Mouse (Mus musculus): ENCODE measurements around the gene Armc8. TPM values are rescaled to one million over a fixed set of nuclear protein-coding genes. Genes with fewer than 3 reads are reported as not detected.

Gene Armc8
- polyA plus RNA-seq, 1 experiment: not detected

DNA sequence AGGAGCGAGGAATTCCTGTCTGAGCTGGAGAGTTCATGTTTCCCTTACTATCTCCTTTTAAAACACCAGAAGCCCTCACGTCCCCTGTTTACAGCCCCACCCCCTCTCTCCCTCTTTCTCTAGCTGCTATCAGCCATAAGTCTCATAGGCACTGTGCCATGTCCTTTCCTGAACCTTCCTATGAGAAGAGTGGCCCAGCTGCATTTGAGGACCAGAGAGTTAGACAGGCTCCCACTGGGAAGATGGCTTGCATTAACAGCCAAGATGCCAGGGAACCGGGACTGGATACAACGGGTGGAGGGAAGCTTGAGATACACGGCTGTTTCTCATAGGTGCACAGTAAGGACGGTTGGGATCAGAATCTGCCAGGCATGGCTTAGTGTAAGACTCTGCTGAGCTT is 103.8 kb downstream of the Armc8 start:
- no peak overlapping the region for H3K27ac ChIP-seq (ENCODE audit: insufficient read depth, low read depth, low read length)
- H3K4me3 ChIP-seq (ENCODE audit: insufficient read depth, low read depth, low read length): no peak overlapping the region
- 43% methylated on average over 6 of the region's 6 CpGs for WGBS
- no peak for TF ChIP-seq POLR2A (IDR thresholded peaks at IDR 0.05; ENCODE audit: insufficient read depth, low read depth, low read length)
- no peak for TF ChIP-seq CTCF (IDR thresholded peaks at IDR 0.05; ENCODE audit: insufficient read depth, low read depth, low read length)
- H3K4me1 ChIP-seq (ENCODE audit: control insufficient read depth, insufficient read depth, low read length): no peaks in the 10 kb centered on the region

DNA sequence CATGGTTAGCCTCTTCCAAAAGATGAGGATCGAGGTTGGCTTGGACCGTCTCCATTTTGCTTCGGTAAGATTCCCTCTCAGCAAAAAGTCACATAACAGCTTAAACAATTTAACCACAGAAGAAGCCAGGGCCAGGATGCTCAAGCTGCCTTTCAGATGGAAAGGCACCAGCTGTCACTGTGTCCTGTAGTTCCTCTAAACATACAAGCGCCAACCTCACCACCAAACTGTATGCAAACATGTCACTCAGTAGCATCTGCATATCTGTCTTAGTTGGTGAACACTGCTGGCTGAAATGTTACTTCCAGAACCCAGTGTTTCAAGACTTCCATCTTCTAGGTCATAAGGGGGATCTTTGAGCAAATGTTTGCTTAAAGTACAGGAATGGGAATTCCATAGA is 109.0 kb downstream of the Armc8 start:
- Histone ChIP-seq H3K27ac (ENCODE audit: insufficient read depth, low read depth, low read length) (no peak overlapping the region), H3K4me3 (ENCODE audit: insufficient read depth, low read depth, low read length) (no peak overlapping the region), H3K4me1 (ENCODE audit: control insufficient read depth, insufficient read depth, low read length) (no peaks in the 10 kb centered on the region)
- 90% methylated on average over 4 of the region's 4 CpGs for WGBS
- TF ChIP-seq CTCF (IDR thresholded peaks at IDR 0.05; ENCODE audit: insufficient read depth, low read depth, low read length): no peak
- no peak for TF ChIP-seq POLR2A (IDR thresholded peaks at IDR 0.05; ENCODE audit: insufficient read depth, low read depth, low read length)

DNA sequence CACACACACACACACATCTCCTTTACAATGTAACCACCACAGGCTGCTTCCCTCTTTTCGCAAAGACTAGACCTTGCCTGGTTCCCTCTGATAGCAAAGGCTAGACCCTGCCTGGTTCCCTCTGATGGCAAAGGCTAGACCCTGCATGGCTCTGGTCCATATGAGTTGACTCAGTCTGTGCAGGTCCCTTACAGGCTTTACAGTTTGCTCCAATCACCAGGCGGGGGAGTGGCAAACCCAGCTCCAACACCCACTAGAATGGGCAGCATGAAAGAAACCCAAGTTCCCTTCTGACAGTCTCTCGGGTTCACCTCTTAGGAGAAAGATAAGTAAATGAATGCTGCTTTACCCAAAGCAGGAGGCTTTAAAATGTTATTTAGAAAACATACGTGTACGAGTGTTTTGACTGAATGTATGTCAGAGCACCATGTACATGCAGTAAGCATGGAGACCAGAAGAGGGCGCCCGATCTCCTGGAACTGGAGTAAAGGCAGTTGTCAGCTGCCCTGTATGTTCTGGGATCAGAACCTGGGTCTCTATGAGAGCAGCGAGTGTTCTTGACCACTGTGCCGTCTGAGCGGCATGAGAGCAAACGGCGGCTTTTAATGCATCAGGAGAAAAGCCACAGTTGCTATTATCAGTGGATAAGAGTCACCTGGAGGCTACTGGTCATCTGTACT is 110.0 kb downstream of the Armc8 start:
- Histone ChIP-seq H3K27ac (ENCODE audit: insufficient read depth, low read depth, low read length) (no peak overlapping the region), H3K4me1 (ENCODE audit: control insufficient read depth, insufficient read depth, low read length) (no peaks in the 10 kb centered on the region), H3K4me3 (ENCODE audit: insufficient read depth, low read depth, low read length) (no peak overlapping the region)
- peak; percentile 41; the same call in 1 of the 2 replicates for TF ChIP-seq CTCF (IDR thresholded peaks at IDR 0.05; ENCODE audit: insufficient read depth, low read depth, low read length)
- TF ChIP-seq POLR2A (IDR thresholded peaks at IDR 0.05; ENCODE audit: insufficient read depth, low read depth, low read length): no peak
- WGBS: 43% methylated on average over 12 of the region's 12 CpGs

DNA sequence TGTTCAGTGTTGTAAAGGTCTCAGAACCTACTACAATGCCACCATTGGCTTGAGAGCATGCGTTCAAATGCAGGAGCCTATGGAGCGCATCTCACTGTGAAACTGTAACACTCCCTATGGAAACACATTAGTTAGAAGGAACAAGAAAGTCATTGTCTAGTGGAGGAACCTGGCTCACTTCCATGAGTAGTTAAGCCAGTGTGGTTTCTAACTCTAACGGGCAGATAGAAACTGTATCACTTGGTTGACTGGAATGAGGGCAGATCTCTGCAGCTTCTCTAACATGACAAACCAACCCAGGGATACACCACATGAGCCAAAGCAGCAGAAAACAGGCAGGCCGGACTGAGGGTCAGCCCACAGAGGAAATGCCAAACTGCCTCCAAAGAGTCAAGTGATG is 114.5 kb downstream of the Armc8 start:
- WGBS: 68% methylated on average over 4 of the region's 4 CpGs

DNA sequence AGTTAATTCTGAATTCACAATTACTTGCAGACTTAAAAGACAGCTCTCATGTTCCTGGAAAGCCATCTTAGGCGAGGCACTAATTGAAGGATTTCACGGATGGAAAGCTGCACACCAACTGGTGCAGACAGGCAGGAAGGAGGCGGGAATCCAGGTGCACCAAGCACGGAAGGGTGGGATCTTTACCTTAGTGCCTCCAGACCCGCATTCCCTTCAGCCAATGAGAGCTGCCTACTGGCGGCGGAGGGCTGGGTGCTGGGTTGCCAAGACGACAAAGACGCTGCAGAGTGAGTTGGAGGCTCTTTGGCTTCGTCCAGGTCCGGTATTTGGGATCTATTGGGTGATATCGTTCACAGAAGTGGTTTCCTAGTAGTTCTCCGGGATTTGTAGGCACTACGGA is 117.5 kb downstream of the Armc8 start, which contains the start of gene Nme9:
TSS of gene Nme9 (plus strand) at position 315 of the 400 bp plus-strand sequence.
- Histone ChIP-seq H3K4me1 (ENCODE audit: control insufficient read depth, insufficient read depth, low read length) (peaks cover 6% of the 10 kb centered on the region; the same call in 1 of the 2 replicates), H3K27ac (ENCODE audit: insufficient read depth, low read depth, low read length) (no peak within 1 kb of the TSS), H3K4me3 (ENCODE audit: insufficient read depth, low read depth, low read length) (no peak within 1 kb of the TSS)
- 8% methylated on average over 14 of the region's 14 CpGs for WGBS
- TF ChIP-seq CTCF (IDR thresholded peaks at IDR 0.05; ENCODE audit: insufficient read depth, low read depth, low read length): no peak
- no peak for TF ChIP-seq POLR2A (IDR thresholded peaks at IDR 0.05; ENCODE audit: insufficient read depth, low read depth, low read length)

More for the DNA sequence above, 114.5 kb downstream of the Armc8 start:
- peaks cover 6% of the 10 kb centered on the region; the same call in 1 of the 2 replicates for H3K4me1 ChIP-seq (ENCODE audit: control insufficient read depth, insufficient read depth, low read length)
- H3K27ac ChIP-seq (ENCODE audit: insufficient read depth, low read depth, low read length): no peak overlapping the region
- no peak overlapping the region for H3K4me3 ChIP-seq (ENCODE audit: insufficient read depth, low read depth, low read length)
- TF ChIP-seq POLR2A (IDR thresholded peaks at IDR 0.05; ENCODE audit: insufficient read depth, low read depth, low read length): no peak
- TF ChIP-seq CTCF (IDR thresholded peaks at IDR 0.05; ENCODE audit: insufficient read depth, low read depth, low read length): no peak

DNA sequence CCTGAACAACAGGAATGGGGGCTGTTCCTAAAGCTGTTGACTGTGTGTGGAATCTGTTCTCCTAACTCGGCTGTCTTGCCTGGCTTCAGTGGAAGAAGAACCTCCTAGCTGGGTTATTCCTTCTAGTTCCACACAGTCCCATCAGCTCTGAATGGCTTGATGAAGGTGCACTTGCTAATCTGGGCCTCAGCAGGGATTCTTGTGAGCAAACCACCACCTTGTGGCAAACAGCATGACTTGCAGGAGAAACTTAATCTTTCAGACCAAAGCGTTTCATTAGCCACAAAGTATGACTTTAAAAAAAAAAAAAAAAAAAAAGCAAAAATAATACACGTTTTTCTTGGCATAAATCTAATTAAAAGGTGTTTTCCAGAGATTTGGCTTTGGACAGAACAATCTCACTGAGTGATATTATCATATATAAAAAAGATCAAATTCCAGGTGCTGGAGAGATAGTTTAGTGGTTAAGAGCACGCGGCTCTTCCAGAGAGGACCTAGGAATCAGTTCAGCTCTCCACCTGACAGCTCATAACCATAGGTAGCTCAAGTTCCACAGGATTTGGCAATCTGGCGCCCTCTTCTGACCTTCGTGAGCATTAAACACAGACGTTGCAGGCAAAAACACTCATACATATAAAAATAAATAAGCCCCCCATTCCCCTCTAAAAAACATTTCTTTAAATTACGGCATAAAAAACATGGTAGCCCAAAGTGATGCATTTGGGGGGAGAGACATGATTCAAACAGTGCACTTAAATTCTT is 118.6 kb downstream of the Armc8 start:
- Histone ChIP-seq H3K4me3 (ENCODE audit: insufficient read depth, low read depth, low read length) (no peak overlapping the region), H3K27ac (ENCODE audit: insufficient read depth, low read depth, low read length) (no peak overlapping the region), H3K4me1 (ENCODE audit: control insufficient read depth, insufficient read depth, low read length) (peaks cover 6% of the 10 kb centered on the region; the same call in 1 of the 2 replicates)
- TF ChIP-seq CTCF (IDR thresholded peaks at IDR 0.05; ENCODE audit: insufficient read depth, low read depth, low read length) (no peak), POLR2A (IDR thresholded peaks at IDR 0.05; ENCODE audit: insufficient read depth, low read depth, low read length) (no peak)
- WGBS: 39% methylated on average over 9 of the region's 9 CpGs

DNA sequence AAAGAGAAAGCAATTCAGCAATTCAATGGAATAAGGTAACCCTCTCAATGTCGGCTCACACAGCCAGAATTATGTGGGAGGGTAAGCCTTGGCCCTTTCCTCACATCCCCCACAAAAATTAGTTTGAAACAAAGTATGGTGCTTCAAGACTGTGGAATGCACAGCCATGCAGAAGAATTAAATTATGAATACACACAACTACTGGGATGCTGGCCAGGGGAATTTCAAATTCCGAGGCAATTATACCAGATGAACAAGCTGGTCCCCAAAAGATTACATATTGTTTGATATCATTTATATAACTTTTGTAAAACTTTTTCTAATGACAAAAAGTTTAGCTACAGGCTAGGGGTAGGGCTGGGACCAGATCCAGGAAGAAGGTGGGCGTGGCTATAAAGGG is 121.4 kb downstream of the Armc8 start:
- TF ChIP-seq CTCF (IDR thresholded peaks at IDR 0.05; ENCODE audit: insufficient read depth, low read depth, low read length) (no peak), POLR2A (IDR thresholded peaks at IDR 0.05; ENCODE audit: insufficient read depth, low read depth, low read length) (no peak)
- WGBS: 47% methylated on average over 3 of the region's 3 CpGs

DNA sequence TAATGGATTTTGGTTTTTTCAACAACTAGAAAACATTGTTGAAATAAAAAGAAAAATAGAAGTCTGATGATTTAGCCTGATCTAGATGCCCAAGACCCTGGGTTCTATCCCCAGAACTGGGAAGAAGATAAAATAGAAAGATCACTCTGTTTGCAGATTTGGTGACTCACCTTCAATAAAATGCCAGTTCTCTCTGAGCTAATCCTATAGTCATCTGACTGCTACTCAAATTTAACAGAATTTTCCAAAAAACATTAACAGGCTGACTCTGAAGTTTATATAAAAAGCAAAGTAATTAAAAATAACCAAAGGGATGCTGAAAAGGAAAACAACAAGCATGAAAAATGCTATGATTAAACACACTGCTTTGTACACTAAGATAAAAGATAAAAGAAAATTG is 122.4 kb downstream of the Armc8 start:
- Histone ChIP-seq H3K4me1 (ENCODE audit: control insufficient read depth, insufficient read depth, low read length) (peaks cover 6% of the 10 kb centered on the region; the same call in 1 of the 2 replicates), H3K27ac (ENCODE audit: insufficient read depth, low read depth, low read length) (no peak overlapping the region), H3K4me3 (ENCODE audit: insufficient read depth, low read depth, low read length) (no peak overlapping the region)
- TF ChIP-seq POLR2A (IDR thresholded peaks at IDR 0.05; ENCODE audit: insufficient read depth, low read depth, low read length): no peak
- TF ChIP-seq CTCF (IDR thresholded peaks at IDR 0.05; ENCODE audit: insufficient read depth, low read depth, low read length): no peak

More for the DNA sequence above, 121.4 kb downstream of the Armc8 start:
- Histone ChIP-seq H3K4me1 (ENCODE audit: control insufficient read depth, insufficient read depth, low read length) (peaks cover 9% of the 10 kb centered on the region; the same call in 1 of the 2 replicates), H3K27ac (ENCODE audit: insufficient read depth, low read depth, low read length) (no peak overlapping the region), H3K4me3 (ENCODE audit: insufficient read depth, low read depth, low read length) (no peak overlapping the region)

DNA sequence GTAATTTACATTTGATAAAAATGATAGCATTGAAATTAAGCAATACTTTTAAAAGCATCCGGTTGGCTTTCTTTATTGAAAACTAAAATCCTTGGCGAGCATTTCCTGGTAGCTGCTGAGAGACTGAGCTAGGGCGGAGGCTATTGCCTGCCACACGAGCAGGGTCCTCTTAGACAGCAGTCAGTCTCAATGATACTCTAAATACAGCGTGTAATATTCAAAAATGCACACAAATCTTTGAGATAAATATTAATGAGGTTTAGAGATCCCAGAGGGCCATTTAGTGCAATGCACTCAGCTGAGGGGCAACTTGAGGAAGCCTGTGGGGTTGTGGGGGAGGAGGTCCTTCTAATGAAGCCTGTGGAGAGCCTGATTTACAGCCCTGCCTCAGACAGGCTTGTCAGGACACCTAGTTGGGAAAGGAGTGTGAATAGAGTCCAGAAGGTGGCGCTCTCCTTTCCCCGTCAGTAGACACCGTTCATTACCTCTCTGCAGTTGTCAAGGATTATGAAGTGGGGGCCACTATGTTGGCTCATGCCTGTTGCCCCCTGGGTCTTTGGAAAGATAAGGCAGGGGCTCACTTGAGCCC is 124.0 kb downstream of the Armc8 start:
- peaks cover 4% of the 10 kb centered on the region; the same call in 1 of the 2 replicates for H3K4me1 ChIP-seq (ENCODE audit: control insufficient read depth, insufficient read depth, low read length)
- TF ChIP-seq CTCF (IDR thresholded peaks at IDR 0.05; ENCODE audit: insufficient read depth, low read depth, low read length): no peak
- 52% methylated on average over 8 of the region's 8 CpGs for WGBS
- no peak overlapping the region for H3K4me3 ChIP-seq (ENCODE audit: insufficient read depth, low read depth, low read length)
- H3K27ac ChIP-seq (ENCODE audit: insufficient read depth, low read depth, low read length): no peak overlapping the region
